Mouse (Mus musculus): ENCODE results near the gene Olfr91. TPM values are rescaled to one million over a fixed set of nuclear protein-coding genes. Genes with fewer than 3 reads are reported as not detected.

The Olfr91 gene
- polyA plus RNA-seq, 1 experiment from 2014 or later: not detected

DNA sequence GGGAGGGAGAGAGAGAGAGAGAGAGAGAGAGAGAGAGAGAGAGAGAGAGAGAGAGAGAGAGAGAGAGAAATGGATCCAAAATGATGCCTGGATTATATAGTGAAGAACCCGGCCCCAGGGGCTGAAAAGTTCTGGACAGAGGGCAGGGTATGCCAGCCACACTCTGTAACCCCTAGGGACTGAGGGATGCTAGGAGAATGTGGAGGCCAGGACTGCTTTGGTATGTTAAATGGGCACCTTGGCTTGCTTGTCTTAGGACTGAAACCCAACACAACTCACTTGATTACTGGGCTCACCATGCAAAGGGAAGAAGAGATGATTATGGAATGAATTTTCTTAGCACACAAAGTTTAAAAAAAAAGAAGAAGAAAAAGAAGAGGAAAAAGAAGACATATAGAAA is 19.9 kb downstream of the Olfr91 start:
- no peaks in the 10 kb centered on the region for H3K36me3 ChIP-seq
- H3K4me3 ChIP-seq: no peak overlapping the region
- no peak for ATAC-seq (replicated peaks; ENCODE audit: insufficient number of reproducible peaks, insufficient read depth, low FRiP score, low read depth)
- H3K9ac ChIP-seq: no peak overlapping the region
- H3K4me1 ChIP-seq (replicated peaks): no peaks in the 10 kb centered on the region
- H3K27me3 ChIP-seq: no peaks in the 10 kb centered on the region
- no peak overlapping the region for H3K4me2 ChIP-seq
- no peaks in the 10 kb centered on the region for H3K9me3 ChIP-seq (replicated peaks)
- WGBS: 39% methylated on average over 1 of the region's 1 CpGs
- no peak overlapping the region for H3K27ac ChIP-seq

DNA sequence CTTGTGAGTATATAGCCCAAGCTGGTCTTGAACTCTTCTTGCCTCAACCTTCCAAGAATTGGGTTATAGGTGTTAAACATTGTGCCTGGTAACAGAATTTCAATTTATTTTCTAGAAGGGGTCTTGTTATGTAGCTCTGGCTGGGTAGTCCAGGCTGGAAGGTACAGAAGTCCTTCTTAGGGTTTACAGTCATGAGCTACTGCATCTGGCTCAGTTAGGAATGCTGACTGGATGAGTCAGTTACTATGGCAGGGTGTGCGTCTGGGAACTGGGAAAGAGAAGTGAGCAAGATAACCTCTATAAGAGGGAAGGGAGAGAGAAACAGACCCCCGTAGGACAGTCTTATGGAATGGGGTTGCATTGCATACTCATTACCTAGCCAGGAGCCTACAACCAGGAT is 22.3 kb downstream of the Olfr91 start:
- Histone ChIP-seq H3K36me3 (peaks cover 14% of the 10 kb centered on the region), H3K9me3 (replicated peaks) (no peaks in the 10 kb centered on the region), H3K27me3 (no peaks in the 10 kb centered on the region), H3K4me1 (replicated peaks) (no peaks in the 10 kb centered on the region), H3K4me2 (no peak overlapping the region), H3K27ac (no peak overlapping the region), H3K4me3 (no peak overlapping the region), H3K9ac (no peak overlapping the region)
- no peak for ATAC-seq (replicated peaks; ENCODE audit: insufficient number of reproducible peaks, insufficient read depth, low FRiP score, low read depth)
- WGBS: 51% methylated on average over 2 of the region's 2 CpGs

DNA sequence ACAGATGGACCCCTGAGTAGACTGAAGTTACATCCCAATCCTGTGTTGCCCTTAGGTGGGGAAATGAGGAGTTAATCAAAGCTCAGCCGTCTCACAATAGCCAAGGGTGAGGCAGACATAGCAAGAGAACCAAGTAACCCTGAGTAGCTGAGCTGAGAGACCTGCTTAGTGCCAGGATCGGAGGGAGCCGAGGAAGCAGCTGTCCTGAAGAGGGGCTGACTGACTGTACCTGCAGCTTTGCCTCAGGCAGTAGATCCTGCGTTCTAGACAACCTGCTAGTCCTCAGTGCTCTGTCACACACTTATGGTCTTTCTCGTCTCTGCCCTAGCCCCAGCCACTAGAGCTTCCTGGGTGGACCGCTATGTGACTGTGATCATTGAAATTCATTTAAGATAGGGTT is 22.9 kb downstream of the Olfr91 start:
- Histone ChIP-seq H3K4me2 (no peak overlapping the region), H3K9me3 (replicated peaks) (no peaks in the 10 kb centered on the region), H3K27ac (no peak overlapping the region), H3K27me3 (no peaks in the 10 kb centered on the region), H3K36me3 (peaks cover 18% of the 10 kb centered on the region), H3K9ac (no peak overlapping the region), H3K4me1 (replicated peaks) (no peaks in the 10 kb centered on the region), H3K4me3 (no peak overlapping the region)
- ATAC-seq (replicated peaks; ENCODE audit: insufficient number of reproducible peaks, insufficient read depth, low FRiP score, low read depth): no peak
- 83% methylated on average over 6 of the region's 6 CpGs for WGBS

DNA sequence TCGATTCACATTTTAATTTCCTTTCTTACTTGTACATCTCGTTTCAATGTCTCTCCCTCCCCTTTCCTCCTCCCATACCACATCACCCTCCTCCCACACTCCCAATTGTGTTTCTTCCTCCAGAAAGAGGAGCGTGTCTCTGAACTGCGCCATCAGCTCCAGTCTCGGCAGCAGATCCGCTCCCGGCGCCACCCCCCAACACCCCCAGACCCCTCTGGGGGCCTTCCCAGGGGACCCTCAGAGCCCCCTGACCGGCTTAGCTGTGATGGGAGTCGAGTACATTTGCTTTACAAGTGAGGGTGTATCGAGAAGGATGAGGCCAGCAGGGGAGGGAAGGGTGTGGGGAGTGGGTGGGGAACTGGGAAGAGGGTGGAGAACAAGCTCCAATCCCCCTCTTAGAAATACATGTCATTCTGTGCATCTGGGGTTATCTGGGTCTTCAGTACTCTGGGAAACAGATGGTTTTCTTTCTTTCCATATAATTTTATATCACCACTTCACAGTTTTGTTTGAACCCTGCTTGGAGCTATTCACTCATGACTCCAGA is 25.3 kb downstream of the Olfr91 start:
- no peaks in the 10 kb centered on the region for H3K4me1 ChIP-seq (replicated peaks)
- H3K4me2 ChIP-seq: no peak overlapping the region
- no peaks in the 10 kb centered on the region for H3K9me3 ChIP-seq (replicated peaks)
- ATAC-seq (replicated peaks; ENCODE audit: insufficient number of reproducible peaks, insufficient read depth, low FRiP score, low read depth): no peak
- H3K9ac ChIP-seq: no peak overlapping the region
- 65% methylated on average over 11 of the region's 11 CpGs for WGBS
- H3K27ac ChIP-seq: no peak overlapping the region
- H3K27me3 ChIP-seq: no peaks in the 10 kb centered on the region
- no peak overlapping the region for H3K4me3 ChIP-seq
- peaks cover 22% of the 10 kb centered on the region for H3K36me3 ChIP-seq

DNA sequence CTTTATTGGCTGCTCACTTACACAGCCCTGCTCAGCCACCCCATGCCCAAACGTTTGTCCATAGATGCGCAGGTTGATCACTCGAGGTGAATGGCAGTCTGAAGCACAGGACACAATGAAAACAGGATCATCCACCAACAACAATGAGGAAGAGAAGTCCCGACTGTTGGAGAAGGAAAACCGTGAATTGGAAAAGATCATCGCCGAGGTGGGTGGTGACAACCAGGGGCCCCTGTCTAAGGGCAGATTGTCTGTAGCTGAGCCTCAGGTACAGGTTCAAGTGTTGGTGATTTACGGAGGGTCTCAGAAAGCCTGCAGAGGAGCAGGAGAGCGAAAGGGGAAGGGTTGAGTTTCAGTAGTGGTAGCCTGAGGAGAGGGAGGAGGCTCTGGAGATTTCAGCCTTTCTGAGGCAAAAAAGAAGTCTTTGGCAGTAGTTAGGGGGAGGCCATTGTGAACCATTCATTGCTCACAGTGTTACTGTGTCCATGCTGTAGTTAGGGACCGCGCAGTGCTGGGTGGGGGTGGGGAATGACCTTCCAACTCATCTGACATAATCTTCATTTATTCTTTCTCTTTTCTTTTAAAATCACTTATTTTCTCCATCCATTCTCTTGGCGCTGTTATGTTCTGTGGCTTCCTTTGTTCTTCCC is 25.9 kb downstream of the Olfr91 start:
- Histone ChIP-seq H3K27ac (no peak overlapping the region), H3K4me1 (replicated peaks) (no peaks in the 10 kb centered on the region), H3K4me2 (no peak overlapping the region), H3K27me3 (no peaks in the 10 kb centered on the region), H3K9ac (no peak overlapping the region), H3K4me3 (no peak overlapping the region), H3K9me3 (replicated peaks) (no peaks in the 10 kb centered on the region), H3K36me3 (peaks cover 27% of the 10 kb centered on the region)
- no peak for ATAC-seq (replicated peaks; ENCODE audit: insufficient number of reproducible peaks, insufficient read depth, low FRiP score, low read depth)
- WGBS: 84% methylated on average over 12 of the region's 12 CpGs

DNA sequence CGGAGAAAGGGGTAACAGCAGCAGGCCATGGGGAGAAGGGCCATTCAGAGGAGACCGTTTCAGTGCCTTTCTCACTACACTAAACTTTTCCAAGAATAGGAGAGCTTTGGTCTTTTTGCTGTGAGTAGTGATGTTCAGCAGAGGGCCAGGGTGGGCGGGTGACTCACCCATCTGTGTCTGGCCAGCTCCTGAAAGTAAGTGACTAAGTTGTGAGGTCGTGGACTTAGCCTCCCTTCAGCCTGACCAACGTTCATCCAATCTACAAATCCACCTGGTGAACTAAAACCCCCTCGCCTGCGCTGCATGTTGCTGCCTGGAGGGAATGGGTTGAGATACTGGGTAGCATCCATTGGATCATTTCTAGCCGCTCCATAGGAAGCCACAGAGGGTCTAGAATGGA is 28.0 kb downstream of the Olfr91 start:
- ATAC-seq (replicated peaks; ENCODE audit: insufficient number of reproducible peaks, insufficient read depth, low FRiP score, low read depth): no peak
- H3K27ac ChIP-seq: no peak overlapping the region
- no peaks in the 10 kb centered on the region for H3K27me3 ChIP-seq
- no peaks in the 10 kb centered on the region for H3K4me1 ChIP-seq (replicated peaks)
- 79% methylated on average over 8 of the region's 8 CpGs for WGBS
- no peaks in the 10 kb centered on the region for H3K9me3 ChIP-seq (replicated peaks)
- no peak overlapping the region for H3K4me3 ChIP-seq
- H3K9ac ChIP-seq: no peak overlapping the region
- H3K36me3 ChIP-seq: peaks cover 39% of the 10 kb centered on the region
- no peak overlapping the region for H3K4me2 ChIP-seq

DNA sequence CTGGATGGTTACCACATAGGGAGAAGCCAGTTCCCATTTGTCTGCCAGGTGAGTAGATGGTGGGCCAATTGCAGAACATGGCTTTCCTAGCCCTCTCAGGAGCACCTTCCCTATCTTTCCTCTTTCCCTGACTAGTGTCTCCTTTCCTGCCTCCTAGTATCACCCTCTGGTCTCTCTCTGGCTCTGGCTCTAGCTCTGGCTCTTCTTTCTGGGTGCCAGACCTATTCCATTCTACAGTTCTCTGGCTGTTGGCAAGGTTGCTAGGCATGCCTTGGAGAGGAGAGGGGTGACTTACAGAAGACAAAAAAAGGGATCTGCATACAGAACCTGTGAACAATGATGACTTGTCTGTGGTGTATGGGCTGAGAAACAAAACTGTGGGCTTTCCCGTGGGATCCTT is 30.2 kb downstream of the Olfr91 start:
- peaks cover 46% of the 10 kb centered on the region for H3K36me3 ChIP-seq
- H3K9ac ChIP-seq: no peak overlapping the region
- H3K27me3 ChIP-seq: no peaks in the 10 kb centered on the region
- no peak overlapping the region for H3K4me2 ChIP-seq
- no peaks in the 10 kb centered on the region for H3K4me1 ChIP-seq (replicated peaks)
- no peaks in the 10 kb centered on the region for H3K9me3 ChIP-seq (replicated peaks)
- 83% methylated on average over 1 of the region's 1 CpGs for WGBS
- H3K4me3 ChIP-seq: no peak overlapping the region
- no peak for ATAC-seq (replicated peaks; ENCODE audit: insufficient number of reproducible peaks, insufficient read depth, low FRiP score, low read depth)
- H3K27ac ChIP-seq: no peak overlapping the region

DNA sequence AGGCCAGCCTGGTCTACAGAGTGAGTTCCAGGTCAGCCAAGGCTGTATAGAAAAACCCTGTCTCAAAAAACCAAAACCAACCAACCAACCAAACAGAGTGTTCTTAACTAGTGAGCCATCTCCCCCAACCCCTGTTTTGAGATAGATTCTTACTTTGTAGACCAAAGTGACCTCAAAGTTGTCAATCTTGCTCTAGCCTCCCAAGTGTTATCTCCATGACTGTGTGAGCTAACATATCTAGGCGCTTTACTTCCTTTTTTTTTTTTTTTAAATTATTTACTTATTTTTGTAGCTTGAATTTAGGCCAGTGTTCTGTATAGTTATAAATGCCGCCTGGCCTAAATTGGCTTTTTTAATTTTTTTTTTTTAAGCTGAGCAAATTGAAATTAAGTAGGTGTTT is 32.1 kb downstream of the Olfr91 start:
- no peaks in the 10 kb centered on the region for H3K4me1 ChIP-seq (replicated peaks)
- no peak overlapping the region for H3K27ac ChIP-seq
- H3K36me3 ChIP-seq: peaks cover 36% of the 10 kb centered on the region; the same call in 1 of the 2 replicates
- WGBS: 94% methylated on average over 2 of the region's 2 CpGs
- no peak overlapping the region for H3K4me3 ChIP-seq
- no peaks in the 10 kb centered on the region for H3K9me3 ChIP-seq (replicated peaks)
- ATAC-seq (replicated peaks; ENCODE audit: insufficient number of reproducible peaks, insufficient read depth, low FRiP score, low read depth): no peak
- H3K27me3 ChIP-seq: no peaks in the 10 kb centered on the region
- H3K4me2 ChIP-seq: no peak overlapping the region
- no peak overlapping the region for H3K9ac ChIP-seq

DNA sequence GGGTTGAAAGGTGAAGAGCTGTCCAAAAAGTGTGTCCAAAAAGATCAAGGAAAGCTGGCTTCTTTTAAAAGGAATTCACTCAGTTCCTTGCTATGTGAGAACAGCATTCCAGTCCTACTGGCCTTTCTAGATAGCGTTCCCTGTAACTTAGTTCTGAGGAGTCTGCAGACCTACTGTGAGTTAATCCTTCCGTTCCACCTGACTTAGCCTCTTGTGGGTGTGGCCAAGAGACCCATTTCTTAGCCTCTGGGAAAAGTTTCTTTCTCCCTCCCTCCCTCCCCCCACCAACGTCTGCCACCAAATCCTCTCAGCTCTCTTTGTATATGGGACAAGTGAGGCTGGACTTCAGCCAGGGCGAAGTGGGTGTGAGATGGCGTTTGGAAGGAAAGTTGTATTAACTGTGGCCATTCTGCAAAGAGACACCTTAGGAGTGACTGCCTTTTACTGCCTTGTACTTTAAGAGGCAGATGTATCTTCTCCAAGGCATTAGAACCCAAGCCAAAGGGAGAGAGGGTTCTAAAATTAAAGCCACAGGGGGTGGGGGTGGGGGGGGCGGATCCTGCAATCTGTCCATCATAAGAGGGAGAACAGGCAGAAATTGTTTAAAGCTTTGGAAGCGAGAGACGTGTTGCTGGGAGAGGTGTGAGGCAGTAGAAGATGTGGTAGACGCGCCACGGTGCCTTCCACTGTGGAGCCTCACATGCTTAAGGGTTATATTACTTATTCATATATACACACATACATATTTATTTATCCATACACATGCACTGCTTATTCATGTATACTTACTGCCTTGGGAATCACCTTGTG is 34.2 kb downstream of the Olfr91 start:
- no peak overlapping the region for H3K4me3 ChIP-seq
- no peak overlapping the region for H3K9ac ChIP-seq
- no peak overlapping the region for H3K4me2 ChIP-seq
- H3K36me3 ChIP-seq: peaks cover 33% of the 10 kb centered on the region; the same call in 1 of the 2 replicates
- no peaks in the 10 kb centered on the region for H3K27me3 ChIP-seq
- no peak overlapping the region for H3K27ac ChIP-seq
- ATAC-seq (replicated peaks; ENCODE audit: insufficient number of reproducible peaks, insufficient read depth, low FRiP score, low read depth): no peak
- WGBS: 78% methylated on average over 11 of the region's 11 CpGs
- H3K9me3 ChIP-seq (replicated peaks): no peaks in the 10 kb centered on the region
- no peaks in the 10 kb centered on the region for H3K4me1 ChIP-seq (replicated peaks)

DNA sequence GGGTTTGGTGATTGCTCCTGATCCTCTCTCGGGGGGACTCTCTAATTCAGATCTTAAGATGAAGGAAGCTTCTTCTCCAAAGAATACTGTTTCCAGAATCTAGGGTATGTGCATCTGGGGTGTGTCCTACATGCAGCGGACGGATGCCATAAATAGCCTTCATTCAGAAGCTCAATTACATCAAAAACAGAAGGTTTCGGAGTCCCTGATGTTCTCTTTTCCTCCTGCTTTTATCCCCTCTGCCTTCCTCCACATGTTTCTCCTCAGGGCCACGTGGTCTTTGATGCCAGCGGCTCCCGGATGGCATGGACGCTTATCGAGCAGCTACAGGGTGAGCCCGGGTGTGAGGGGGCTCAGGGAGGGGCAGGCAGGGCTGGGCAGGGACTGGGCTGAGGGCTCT is 35.0 kb downstream of the Olfr91 start:
- no peak overlapping the region for H3K9ac ChIP-seq
- no peaks in the 10 kb centered on the region for H3K27me3 ChIP-seq
- peaks cover 35% of the 10 kb centered on the region; the same call in 1 of the 2 replicates for H3K36me3 ChIP-seq
- H3K4me2 ChIP-seq: no peak overlapping the region
- H3K9me3 ChIP-seq (replicated peaks): no peaks in the 10 kb centered on the region
- no peak overlapping the region for H3K27ac ChIP-seq
- H3K4me1 ChIP-seq (replicated peaks): no peaks in the 10 kb centered on the region
- WGBS: 67% methylated on average over 10 of the region's 10 CpGs
- H3K4me3 ChIP-seq: no peak overlapping the region
- no peak for ATAC-seq (replicated peaks; ENCODE audit: insufficient number of reproducible peaks, insufficient read depth, low FRiP score, low read depth)

DNA sequence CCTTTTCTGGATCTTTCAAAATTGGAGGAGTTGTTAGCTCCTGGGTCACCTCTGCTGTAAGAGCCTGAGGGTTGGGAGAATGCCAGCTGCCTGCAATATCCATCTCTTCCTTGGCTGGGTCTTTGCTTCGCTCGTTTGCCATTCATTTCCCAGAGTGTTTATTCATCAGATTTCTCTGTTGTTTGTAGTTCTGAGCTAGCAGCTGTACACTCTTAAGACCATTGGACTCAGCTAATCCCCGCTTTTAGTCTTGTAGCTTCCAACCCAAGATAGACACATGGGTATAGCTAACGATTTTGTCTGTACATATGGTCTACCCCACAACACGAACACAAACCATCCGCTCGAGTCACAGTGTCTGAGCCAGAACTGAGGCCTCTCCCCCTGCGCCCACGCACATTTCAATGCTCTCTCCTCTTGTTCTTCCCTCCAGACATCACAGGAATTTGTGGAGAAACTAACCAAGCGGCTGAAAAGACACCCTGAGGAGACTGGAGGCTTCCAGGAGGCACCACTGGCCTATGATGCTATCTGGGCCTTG is 35.9 kb downstream of the Olfr91 start:
- Histone ChIP-seq H3K27ac (no peak overlapping the region), H3K4me3 (no peak overlapping the region), H3K27me3 (no peaks in the 10 kb centered on the region), H3K4me1 (replicated peaks) (no peaks in the 10 kb centered on the region), H3K9me3 (replicated peaks) (no peaks in the 10 kb centered on the region), H3K4me2 (no peak overlapping the region), H3K36me3 (peaks cover 29% of the 10 kb centered on the region; the same call in 1 of the 2 replicates), H3K9ac (no peak overlapping the region)
- ATAC-seq (replicated peaks; ENCODE audit: insufficient number of reproducible peaks, insufficient read depth, low FRiP score, low read depth): no peak
- WGBS: 86% methylated on average over 10 of the region's 10 CpGs
